Mouse (Mus musculus): ENCODE measurements around the gene Chil1. TPM values are rescaled to one million over a fixed set of nuclear protein-coding genes. Genes with fewer than 3 reads are reported as not detected.

Gene Chil1
- polyA plus RNA-seq, 1 experiment from 2014 or later = 11.6 TPM

DNA sequence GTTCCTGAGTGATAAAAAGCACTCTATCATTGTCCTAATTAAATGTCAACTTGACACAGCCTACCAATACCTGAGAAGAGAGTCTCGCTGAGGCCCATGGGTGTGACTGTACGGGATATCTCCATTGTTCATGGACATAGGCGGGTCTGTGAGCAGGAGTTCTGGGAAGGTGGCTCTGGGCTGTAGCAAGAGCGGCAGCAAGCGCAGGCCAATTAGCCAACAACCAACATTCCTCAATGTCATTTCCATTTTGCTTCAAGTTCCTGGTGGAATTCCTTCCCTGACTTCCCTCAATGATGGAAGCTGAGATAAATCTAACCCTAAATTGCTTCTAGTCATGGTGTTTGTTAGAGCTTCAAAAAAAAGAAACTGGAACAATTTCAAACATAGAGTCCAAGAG, 4.0 kb upstream of the Chil1 start:
- H3K36me3 ChIP-seq = no peaks in the 10 kb centered on the region
- H3K4me2 ChIP-seq (replicated peaks) = no peak overlapping the region
- H3K4me3 ChIP-seq = no peak overlapping the region
- no peak overlapping the region for H3K9ac ChIP-seq
- H3K4me1 ChIP-seq = peaks cover 24% of the 10 kb centered on the region
- H3K9me3 ChIP-seq = no peaks in the 10 kb centered on the region
- no peak overlapping the region for H3K27ac ChIP-seq
- WGBS = 88% methylated on average over 5 of the region's 5 CpGs
- no peak for ATAC-seq (ENCODE audit: low FRiP score, low read depth)
- no peaks in the 10 kb centered on the region for H3K27me3 ChIP-seq

DNA sequence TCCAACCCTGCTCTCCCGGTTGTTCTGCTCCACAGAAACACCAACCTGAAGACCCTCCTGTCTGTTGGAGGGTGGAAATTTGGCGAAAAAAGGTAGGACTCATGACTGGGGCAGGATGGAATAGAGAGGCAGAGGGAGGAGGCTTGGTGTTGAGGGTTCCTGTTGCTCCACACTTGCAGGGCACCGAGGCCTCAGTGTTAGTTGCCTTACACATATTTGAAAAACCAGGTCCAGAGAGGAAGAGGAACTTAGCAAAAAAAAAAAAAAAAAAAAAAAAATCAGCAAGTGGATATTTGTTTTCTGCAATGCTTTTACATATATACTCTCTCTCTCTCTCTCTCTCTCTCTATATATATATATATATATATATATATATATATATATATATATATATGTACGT, 2.1 kb downstream of the Chil1 start:
- Histone ChIP-seq H3K36me3 (no peaks in the 10 kb centered on the region), H3K4me2 (replicated peaks) (no peak overlapping the region), H3K4me1 (peaks cover 27% of the 10 kb centered on the region), H3K27ac (no peak overlapping the region), H3K9me3 (no peaks in the 10 kb centered on the region), H3K27me3 (peaks cover 16% of the 10 kb centered on the region), H3K4me3 (no peak overlapping the region), H3K9ac (no peak overlapping the region)
- ATAC-seq (ENCODE audit: low FRiP score, low read depth) = no peak
- WGBS = 86% methylated on average over 4 of the region's 4 CpGs

DNA sequence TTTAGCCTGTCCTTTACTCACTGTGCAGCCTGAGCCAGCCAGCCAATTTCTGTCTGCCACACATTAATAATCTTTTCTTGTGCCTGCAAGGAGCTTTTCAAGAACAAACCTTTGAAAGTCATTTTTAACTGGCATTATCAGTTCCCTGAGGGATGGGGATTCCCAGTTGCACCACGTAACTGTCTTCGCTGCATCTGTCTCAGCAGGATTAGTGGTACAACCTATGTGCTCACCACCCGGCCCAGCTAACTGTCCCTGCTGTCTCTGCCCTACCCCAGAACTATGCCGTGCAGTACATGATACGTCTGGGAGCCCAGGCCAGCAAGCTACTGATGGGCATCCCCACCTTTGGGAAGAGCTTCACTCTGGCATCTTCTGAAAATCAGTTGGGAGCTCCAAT, 6.2 kb downstream of the Chil1 start:
- ATAC-seq (ENCODE audit: low FRiP score, low read depth) = no peak
- H3K27ac ChIP-seq = no peak overlapping the region
- WGBS = 78% methylated on average over 5 of the region's 5 CpGs

DNA sequence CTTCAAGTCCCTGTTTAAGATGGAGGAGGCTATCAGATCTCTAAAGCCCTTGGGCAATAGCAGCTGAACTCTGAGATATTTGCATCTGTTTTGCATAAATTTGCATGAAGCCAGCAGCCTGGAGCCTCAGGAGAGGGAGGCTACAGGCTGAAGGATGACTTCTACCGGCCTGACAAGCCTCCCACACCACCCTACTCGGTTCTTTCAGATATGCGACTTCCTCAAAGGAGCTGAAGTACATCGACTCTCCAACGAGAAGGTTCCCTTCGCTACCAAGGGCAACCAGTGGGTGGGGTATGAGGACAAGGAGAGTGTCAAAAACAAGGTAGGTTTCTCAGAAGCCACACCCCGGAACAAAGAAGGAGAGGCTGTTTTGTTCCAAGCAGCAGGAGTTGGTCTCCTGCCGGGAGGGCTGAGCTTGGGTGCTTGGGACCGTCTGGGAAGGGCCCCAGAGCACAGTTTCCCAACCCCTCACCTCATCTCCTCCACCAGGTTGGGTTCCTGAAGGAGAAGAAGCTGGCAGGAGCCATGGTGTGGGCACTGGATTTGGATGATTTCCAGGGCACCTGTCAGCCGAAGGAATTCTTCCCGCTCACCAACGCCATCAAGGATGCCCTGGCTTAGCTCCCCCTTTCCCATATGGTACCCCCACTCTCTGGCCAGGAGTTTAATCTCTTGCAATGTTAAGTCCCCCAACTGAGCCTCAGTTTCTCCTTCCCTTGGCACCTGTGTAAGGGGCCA, 7.2 kb downstream of the Chil1 start:
- H3K27ac ChIP-seq = no peak overlapping the region

More for the DNA sequence above, 6.2 kb downstream of the Chil1 start:
- no peak overlapping the region for H3K4me3 ChIP-seq
- H3K4me2 ChIP-seq (replicated peaks) = no peak overlapping the region
- no peak overlapping the region for H3K9ac ChIP-seq
- H3K27me3 ChIP-seq = peaks cover 20% of the 10 kb centered on the region
- H3K9me3 ChIP-seq = no peaks in the 10 kb centered on the region
- peaks cover 8% of the 10 kb centered on the region for H3K4me1 ChIP-seq
- H3K36me3 ChIP-seq = no peaks in the 10 kb centered on the region

DNA sequence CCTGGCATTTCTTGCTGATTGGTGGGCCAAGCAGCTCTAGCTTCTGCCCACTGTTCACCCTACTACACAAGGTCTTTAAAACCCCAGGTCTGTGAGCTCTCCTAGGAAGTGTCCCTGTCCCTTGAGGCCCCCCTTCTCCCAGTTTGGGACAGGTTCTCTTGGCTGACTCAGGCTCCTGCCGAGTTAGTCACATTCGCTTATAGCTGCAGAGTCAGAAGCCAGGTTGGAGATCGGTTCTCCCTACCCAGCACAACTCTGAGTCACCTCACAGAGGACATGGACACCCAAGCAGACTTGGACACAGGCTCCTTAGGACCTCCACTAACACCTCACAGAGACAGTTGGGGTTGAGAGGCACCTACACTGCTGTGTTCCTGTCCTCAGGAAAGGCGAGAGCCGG, 9.2 kb downstream of the Chil1 start:
- no peak overlapping the region for H3K4me2 ChIP-seq (replicated peaks)
- WGBS = 85% methylated on average over 5 of the region's 5 CpGs
- no peak for ATAC-seq (ENCODE audit: low FRiP score, low read depth)
- peaks cover 20% of the 10 kb centered on the region for H3K27me3 ChIP-seq
- H3K36me3 ChIP-seq = no peaks in the 10 kb centered on the region
- no peaks in the 10 kb centered on the region for H3K9me3 ChIP-seq
- H3K4me1 ChIP-seq = peaks cover 36% of the 10 kb centered on the region
- no peak overlapping the region for H3K9ac ChIP-seq
- no peak overlapping the region for H3K27ac ChIP-seq
- no peak overlapping the region for H3K4me3 ChIP-seq

More for the DNA sequence above, 7.2 kb downstream of the Chil1 start:
- H3K27me3 ChIP-seq = peaks cover 20% of the 10 kb centered on the region
- H3K9me3 ChIP-seq = no peaks in the 10 kb centered on the region
- peaks cover 18% of the 10 kb centered on the region for H3K4me1 ChIP-seq
- no peak overlapping the region for H3K4me2 ChIP-seq (replicated peaks)
- no peak overlapping the region for H3K4me3 ChIP-seq
- WGBS = 30% methylated on average over 12 of the region's 12 CpGs
- H3K36me3 ChIP-seq = no peaks in the 10 kb centered on the region
- ATAC-seq (ENCODE audit: low FRiP score, low read depth) = no peak
- no peak overlapping the region for H3K9ac ChIP-seq

DNA sequence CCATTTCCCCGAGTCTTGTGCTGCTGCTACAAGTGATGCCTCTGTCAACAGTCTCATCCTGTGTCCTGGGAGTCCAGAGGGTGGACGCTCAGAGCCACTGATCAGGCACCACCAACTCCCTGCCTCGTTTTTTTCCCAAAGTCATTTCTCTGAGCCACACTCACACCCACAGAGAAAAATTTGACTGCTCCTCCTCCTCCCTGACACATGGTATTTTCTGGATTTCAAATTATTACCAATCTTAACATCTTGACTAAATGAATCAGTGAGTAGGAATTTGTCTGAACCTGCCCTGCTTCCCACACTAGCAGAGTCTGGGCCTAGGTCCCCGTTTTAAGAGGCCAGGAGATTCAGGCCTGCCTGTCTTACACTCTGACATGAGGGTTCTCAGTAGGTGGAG, 10.0 kb downstream of the Chil1 start:
- ATAC-seq (ENCODE audit: low FRiP score, low read depth) = no peak
- Histone ChIP-seq H3K36me3 (no peaks in the 10 kb centered on the region), H3K4me3 (no peak overlapping the region), H3K4me1 (peaks cover 43% of the 10 kb centered on the region), H3K27ac (no peak overlapping the region), H3K27me3 (peaks cover 20% of the 10 kb centered on the region), H3K4me2 (replicated peaks) (no peak overlapping the region), H3K9me3 (no peaks in the 10 kb centered on the region), H3K9ac (no peak overlapping the region)
- WGBS = 48% methylated on average over 4 of the region's 4 CpGs

DNA sequence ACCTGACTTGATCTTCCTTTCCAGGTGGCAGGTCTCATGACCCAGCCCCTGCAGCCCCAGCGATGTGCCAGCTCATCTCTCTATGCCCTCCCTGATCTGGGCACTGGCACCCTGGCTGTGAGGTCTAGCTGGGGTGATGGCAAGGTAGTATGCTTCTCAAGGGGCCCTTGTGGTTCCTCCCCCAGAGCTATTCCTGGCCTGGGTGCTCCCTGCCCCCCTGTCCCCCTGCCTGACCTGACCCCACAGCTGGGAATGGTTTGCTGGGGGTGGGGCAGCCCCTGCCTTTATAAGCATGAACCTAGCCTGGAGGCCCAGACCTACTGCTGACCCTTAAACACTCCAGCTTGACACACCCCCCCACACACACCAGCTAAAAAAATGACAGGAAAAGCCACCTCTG, 11.2 kb downstream of the Chil1 start, which contains the start of gene Mybph:
Gene Mybph (plus strand): TSS at position 323 of the 400 bp plus-strand sequence.
- Histone ChIP-seq H3K27ac (no peak within 1 kb of the TSS), H3K4me1 (peaks cover 43% of the 10 kb centered on the region), H3K27me3 (peaks cover 14% of the 10 kb centered on the region), H3K4me2 (replicated peaks) (0 out of 2 replicates have a peak within 1 kb of the TSS, but pooled peaks have one; percentile 9), H3K9ac (peak within 1 kb of the TSS; percentile 55), H3K4me3 (peak within 1 kb of the TSS; percentile 5), H3K9me3 (no peaks in the 10 kb centered on the region), H3K36me3 (no peaks in the 10 kb centered on the region)
- 67% methylated on average over 1 of the region's 1 CpGs for WGBS
- ATAC-seq (ENCODE audit: low FRiP score, low read depth) = no peak

DNA sequence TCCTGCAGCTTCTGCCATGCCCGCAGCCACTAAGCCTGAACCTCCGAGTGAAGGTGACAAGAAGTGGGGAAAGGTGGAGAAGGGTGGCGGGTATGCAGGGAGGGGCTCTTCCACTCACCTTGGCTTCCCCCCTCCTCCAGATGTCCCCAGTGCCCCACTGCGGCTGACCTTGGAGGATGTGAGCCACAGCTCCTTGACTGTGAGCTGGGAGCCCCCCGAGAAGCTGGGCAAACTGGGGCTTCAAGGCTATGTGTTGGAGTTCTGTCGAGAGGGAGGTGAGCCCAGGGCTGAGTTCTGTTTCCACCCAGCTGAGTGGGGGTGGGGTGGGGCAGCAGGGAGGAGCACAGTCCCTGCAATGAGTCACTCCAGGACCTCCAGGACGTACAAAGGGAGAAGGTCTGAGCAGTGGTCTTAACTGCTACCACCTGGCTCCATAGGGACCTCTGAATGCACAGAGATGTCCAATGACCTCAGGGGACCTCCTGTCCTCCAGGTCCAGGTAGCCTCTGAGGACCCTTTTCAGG, 11.8 kb downstream of the Chil1 start:
- Histone ChIP-seq H3K36me3 (no peaks in the 10 kb centered on the region), H3K4me3 (peak overlapping the region; percentile 5), H3K27me3 (peaks cover 8% of the 10 kb centered on the region), H3K9me3 (no peaks in the 10 kb centered on the region), H3K9ac (peak overlapping the region; percentile 55), H3K4me1 (peaks cover 43% of the 10 kb centered on the region), H3K4me2 (replicated peaks) (0 out of 2 replicates have a peak overlapping the region, but pooled peaks have one; percentile 9), H3K27ac (no peak overlapping the region)
- no peak for ATAC-seq (ENCODE audit: low FRiP score, low read depth)
- WGBS = 34% methylated on average over 7 of the region's 7 CpGs

DNA sequence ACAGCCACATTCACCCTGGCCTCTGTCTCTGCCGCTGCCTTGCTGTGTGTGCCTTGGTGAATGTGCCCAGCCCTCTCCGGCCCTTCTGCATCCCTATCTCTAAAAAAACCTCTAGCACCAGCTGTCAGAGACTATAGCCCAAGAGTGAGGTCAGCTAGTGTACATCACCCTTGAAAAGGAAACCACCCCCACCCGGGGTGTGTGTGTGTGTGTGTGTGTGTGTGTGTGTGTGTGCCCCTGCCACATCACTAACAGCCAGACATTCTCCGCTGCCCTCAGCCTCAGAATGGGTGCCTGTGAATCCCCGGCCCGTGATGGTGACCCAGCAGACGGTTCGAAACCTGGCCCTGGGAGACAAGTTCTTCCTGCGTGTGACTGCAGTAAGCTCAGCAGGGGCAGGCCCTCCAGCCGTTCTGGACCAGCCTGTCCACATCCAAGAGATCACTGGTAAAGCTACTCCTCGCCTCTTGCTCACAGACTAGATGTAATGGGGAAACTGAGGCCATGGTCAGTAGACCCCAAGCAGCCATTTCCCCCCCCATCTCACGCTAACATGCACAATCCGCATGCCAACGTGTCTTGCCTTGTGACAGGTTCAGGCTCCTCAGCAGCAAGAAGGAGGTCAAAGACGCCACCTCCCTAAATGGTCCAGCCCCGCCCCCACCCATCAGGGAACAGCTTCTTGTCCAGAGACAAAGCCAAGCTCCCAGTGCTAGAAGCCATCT, 12.5 kb downstream of the Chil1 start:
- H3K9ac ChIP-seq = peak overlapping the region; percentile 55; the same call in 1 of the 2 replicates
- peaks cover under 1% of the 10 kb centered on the region for H3K27me3 ChIP-seq
- H3K4me2 ChIP-seq (replicated peaks) = no peak overlapping the region
- H3K36me3 ChIP-seq = no peaks in the 10 kb centered on the region
- no peaks in the 10 kb centered on the region for H3K9me3 ChIP-seq
- peaks cover 40% of the 10 kb centered on the region for H3K4me1 ChIP-seq
- H3K4me3 ChIP-seq = 0 out of 2 replicates have a peak overlapping the region, but pooled peaks have one; percentile 5
- H3K27ac ChIP-seq = peak overlapping the region; percentile 74; the same call in 1 of the 2 replicates
- no peak for ATAC-seq (ENCODE audit: low FRiP score, low read depth)
- 71% methylated on average over 16 of the region's 16 CpGs for WGBS

DNA sequence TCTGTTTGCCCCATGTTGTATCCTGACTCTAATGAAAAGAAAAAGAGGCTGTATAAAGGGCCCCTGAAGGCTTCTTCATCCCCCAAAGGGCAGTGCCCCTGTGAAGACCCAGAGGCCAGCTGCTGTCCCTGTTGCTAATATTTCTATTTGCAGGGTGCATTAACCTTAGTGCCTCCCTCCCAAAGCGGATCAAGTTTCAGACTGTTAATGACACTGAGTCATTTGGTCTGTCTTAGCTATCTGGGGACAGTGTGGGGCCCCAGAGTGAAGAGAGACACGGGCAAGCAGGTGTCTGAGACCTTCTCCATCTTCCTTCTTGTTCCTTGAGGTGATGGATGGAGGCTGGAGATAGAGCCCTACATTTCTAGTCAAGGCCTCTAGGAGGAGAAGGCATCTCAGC, 13.1 kb downstream of the Chil1 start:
- no peaks in the 10 kb centered on the region for H3K9me3 ChIP-seq
- H3K36me3 ChIP-seq = no peaks in the 10 kb centered on the region
- H3K9ac ChIP-seq = no peak overlapping the region
- H3K4me1 ChIP-seq = peaks cover 40% of the 10 kb centered on the region
- ATAC-seq (ENCODE audit: low FRiP score, low read depth) = no peak
- H3K4me3 ChIP-seq = no peak overlapping the region
- no peaks in the 10 kb centered on the region for H3K27me3 ChIP-seq
- H3K27ac ChIP-seq = peak overlapping the region; percentile 74; the same call in 1 of the 2 replicates
- 27% methylated on average over 2 of the region's 2 CpGs for WGBS
- no peak overlapping the region for H3K4me2 ChIP-seq (replicated peaks)

DNA sequence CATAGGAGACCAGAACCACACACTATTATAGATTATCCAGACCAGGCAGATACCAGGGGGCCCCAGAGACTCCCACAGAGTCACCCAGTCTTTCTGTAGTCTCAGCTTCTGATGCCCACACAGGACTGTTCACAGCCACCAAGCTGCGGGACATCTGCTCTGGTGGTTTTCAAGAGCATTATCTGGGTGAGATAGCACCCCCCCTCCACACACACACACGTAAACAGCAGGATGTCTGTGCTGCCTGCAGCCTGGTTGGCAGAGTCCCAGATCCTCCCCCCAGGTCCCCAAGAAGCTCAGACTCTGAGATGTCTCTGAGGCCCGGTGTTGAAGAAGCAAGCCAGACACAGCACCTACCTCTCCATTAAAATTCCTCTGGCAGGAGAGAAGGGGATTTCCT, 13.6 kb downstream of the Chil1 start:
- Histone ChIP-seq H3K9ac (peak overlapping the region; percentile 31; the same call in 1 of the 2 replicates), H3K27ac (peak overlapping the region; percentile 74), H3K27me3 (no peaks in the 10 kb centered on the region), H3K36me3 (no peaks in the 10 kb centered on the region), H3K9me3 (no peaks in the 10 kb centered on the region), H3K4me3 (no peak overlapping the region), H3K4me2 (replicated peaks) (peak overlapping the region; percentile 23), H3K4me1 (peaks cover 40% of the 10 kb centered on the region)
- no peak; the same call in 1 of the 2 replicates for ATAC-seq (ENCODE audit: low FRiP score, low read depth)
- 21% methylated on average over 3 of the region's 3 CpGs for WGBS

DNA sequence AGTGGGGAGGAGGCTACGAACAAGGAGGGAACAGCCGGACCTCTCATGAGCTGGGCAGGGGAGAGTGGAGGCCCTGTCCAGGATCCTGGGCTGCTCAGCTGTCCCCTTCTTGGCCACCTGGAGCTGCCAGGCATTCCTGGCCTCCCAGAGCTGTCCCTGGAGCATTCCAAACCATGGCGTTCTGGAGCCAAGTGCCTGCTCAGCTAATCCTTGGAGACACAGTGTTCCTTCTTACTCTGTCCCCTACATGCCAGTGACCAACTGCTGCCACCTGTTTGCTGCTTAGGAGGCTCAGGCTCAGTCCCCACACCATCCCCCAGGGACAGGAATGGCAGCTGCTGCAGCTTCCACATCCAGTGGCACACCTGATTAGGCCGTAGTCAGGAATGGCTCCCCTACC, 14.0 kb downstream of the Chil1 start:
- peak overlapping the region; percentile 23 for H3K4me2 ChIP-seq (replicated peaks)
- H3K36me3 ChIP-seq = no peaks in the 10 kb centered on the region
- no peak overlapping the region for H3K4me3 ChIP-seq
- no peaks in the 10 kb centered on the region for H3K27me3 ChIP-seq
- 19% methylated on average over 4 of the region's 4 CpGs for WGBS
- H3K4me1 ChIP-seq = peaks cover 40% of the 10 kb centered on the region
- ATAC-seq (ENCODE audit: low FRiP score, low read depth) = peak; percentile 74
- H3K9me3 ChIP-seq = no peaks in the 10 kb centered on the region
- H3K9ac ChIP-seq = peak overlapping the region; percentile 31; the same call in 1 of the 2 replicates
- peak overlapping the region; percentile 74 for H3K27ac ChIP-seq
